Mouse (Mus musculus): ENCODE measurements at regions not wholly inside any gene's neighbourhood (a gene's known extent, or its start where the extent isn't known, plus 50 kb on each side); places are given as distances from the start of the nearest gene placed in this dataset.

GRCm38 (mm10) chr13:111165538-111165937 is 89.3 kb upstream of the Actbl2 start:
- no peak for DNase-seq (ENCODE audit: low spot score)

GRCm38 (mm10) chr13:111170269-111171165 is 84.3 kb upstream of the Actbl2 start:
- no peak for DNase-seq (ENCODE audit: low spot score)

GRCm38 (mm10) chr13:111179186-111179585 is 75.6 kb upstream of the Actbl2 start:
- DNase-seq (ENCODE audit: low spot score) = no peak

- no peak for DNase-seq (ENCODE audit: low spot score)
Measured at GRCm38 (mm10) chr13:111183293-111183692, 71.5 kb upstream of the Actbl2 start.

GRCm38 (mm10) chr13:111185799-111186198 is 69.0 kb upstream of the Actbl2 start:
- DNase-seq (ENCODE audit: low spot score) = no peak

- no peak for DNase-seq (ENCODE audit: low spot score)
Measured at GRCm38 (mm10) chr13:111186833-111187232, 68.0 kb upstream of the Actbl2 start.

GRCm38 (mm10) chr13:111193919-111194318 is 60.9 kb upstream of the Actbl2 start:
- no peak for DNase-seq (ENCODE audit: low spot score)

- no peak for DNase-seq (ENCODE audit: low spot score)
Measured at GRCm38 (mm10) chr13:111194337-111194736, 60.5 kb upstream of the Actbl2 start.

GRCm38 (mm10) chr13:111201532-111201931 is 53.3 kb upstream of the Actbl2 start:
- no peak for DNase-seq (ENCODE audit: low spot score)

- no peak for DNase-seq (ENCODE audit: low spot score)
Measured at GRCm38 (mm10) chr13:111204580-111205285, 50.1 kb upstream of the Actbl2 start.

Measured in testis, postnatal 14 days (tissue).